Mouse (Mus musculus) CH12.LX (cell line): ENCODE data around the gene Fer. TPM values are rescaled to one million over a fixed set of nuclear protein-coding genes. Genes with fewer than 3 reads are reported as not detected.

ENCODE experiments used
- DNase-seq: peaks from one replicate; pipeline ENCODE4 v3.0.0-alpha.2; 2013; ENCODE audit errors: extremely low read depth
- H3K27ac ChIP-seq: 2 replicates; pipeline ENCODE4 v1.5.1; 2012; ENCODE audit warnings: low read depth, mild to moderate bottlenecking, control low read depth, moderate library complexity; ENCODE audit not compliant: insufficient read depth
- H3K27me3 ChIP-seq: replicated peaks from 2 replicates; pipeline ENCODE3; 2012; ENCODE audit warnings: inconsistent platforms
- H3K36me3 ChIP-seq, 2 experiments: replicated peaks in 1 of 2; 2 replicates each; pipeline versions ENCODE3 to v1.6.1; 2012; ENCODE audit warnings: inconsistent platforms in 1 of 2, low read length in 1 of 2, mild to moderate bottlenecking in 1 of 2, mixed read lengths in 1 of 2, moderate library complexity in 1 of 2; ENCODE audit not compliant: control insufficient read depth in 1 of 2, insufficient read depth in 1 of 2
- H3K4me1 ChIP-seq, 2 experiments: 2 replicates each; pipeline ENCODE4 v1.6.1; 2012; ENCODE audit warnings: inconsistent platforms in 1 of 2, moderate library complexity in 1 of 2; ENCODE audit not compliant: insufficient read depth in 2 of 2, control insufficient read depth in 1 of 2
- H3K4me2 ChIP-seq: 2 replicates; pipeline ENCODE4 v1.6.1; 2012; ENCODE audit warnings: low read depth, mild to moderate bottlenecking, control low read depth; ENCODE audit not compliant: poor library complexity, insufficient read depth, severe bottlenecking
- H3K4me3 ChIP-seq, 3 experiments: fragments of 150-350 bp in 1 of 3; sonication (generic) in 1 of 3; replicated peaks in 1 of 3; 2 replicates each; pipeline versions ENCODE3 to v1.5.1; 2011 to 2012; ENCODE audit warnings: low read depth in 2 of 3, low read length in 2 of 3, mild to moderate bottlenecking in 2 of 3, moderate library complexity in 2 of 3, control low read depth in 1 of 3, improper control_type of control experiment in 1 of 3, inconsistent platforms in 1 of 3, mixed read lengths in 1 of 3; ENCODE audit not compliant: poor library complexity in 1 of 3
- H3K79me2 ChIP-seq: replicated peaks from 2 replicates; pipeline ENCODE4 v1.6.1; 2012; ENCODE audit warnings: mild to moderate bottlenecking, moderate library complexity; ENCODE audit not compliant: control insufficient read depth, poor library complexity, insufficient read depth, severe bottlenecking; ENCODE audit errors: extremely low read depth
- H3K9ac ChIP-seq: 2 replicates; pipeline ENCODE4 v1.6.1; 2012; ENCODE audit warnings: low read depth, mild to moderate bottlenecking, control low read depth, moderate library complexity; ENCODE audit not compliant: insufficient read depth
- H3K9me3 ChIP-seq: replicated peaks from 2 replicates; pipeline ENCODE3; 2012; ENCODE audit warnings: low read length, inconsistent platforms, mixed read lengths
- CHD2 ChIP-seq: IDR thresholded peaks from 2 replicates; pipeline ENCODE4 v1.6.1; 2011; ENCODE audit warnings: low read length, improper control_type of control experiment
- CTCF ChIP-seq, 2 experiments: IDR thresholded peaks in 1 of 2; conservative IDR thresholded peaks in 1 of 2; 2 replicates each; pipeline ENCODE4 v1.5.1; 2011 to 2012; ENCODE audit warnings: low read depth in 2 of 2, low read length in 2 of 2, improper control_type of control experiment in 1 of 2, inconsistent platforms in 1 of 2, mild to moderate bottlenecking in 1 of 2, moderate library complexity in 1 of 2
- E2F4 ChIP-seq: IDR thresholded peaks from 2 replicates; pipeline ENCODE4 v1.6.1; 2011; ENCODE audit warnings: low read depth, low read length, improper control_type of control experiment; ENCODE audit not compliant: insufficient replicate concordance
- GABPA ChIP-seq: IDR thresholded peaks from 2 replicates; pipeline ENCODE4 v1.6.1; 2012; ENCODE audit warnings: low read depth, low read length, improper control_type of control experiment, inconsistent platforms; ENCODE audit not compliant: insufficient replicate concordance
- HCFC1 ChIP-seq: IDR thresholded peaks from 2 replicates; pipeline ENCODE4 v1.6.1; 2012; ENCODE audit warnings: low read depth, mild to moderate bottlenecking, inconsistent platforms, low read length, improper control_type of control experiment
- IRF4 ChIP-seq: IDR thresholded peaks from 2 replicates; pipeline ENCODE4 v1.6.1; 2014; ENCODE audit warnings: low read depth, mild to moderate bottlenecking, inconsistent platforms, low read length, improper control_type of control experiment
- JUN ChIP-seq: IDR thresholded peaks from 2 replicates; pipeline ENCODE4 v1.6.1; 2011; ENCODE audit warnings: low read depth, mild to moderate bottlenecking, low read length, improper control_type of control experiment, moderate library complexity; ENCODE audit not compliant: insufficient read depth
- KAT2A ChIP-seq: IDR thresholded peaks from 2 replicates; pipeline ENCODE4 v1.6.1; 2012; ENCODE audit warnings: low read length, improper control_type of control experiment, inconsistent platforms; ENCODE audit not compliant: insufficient replicate concordance
- MAFK ChIP-seq: IDR thresholded peaks from 2 replicates; pipeline ENCODE4 v1.6.1; 2011; ENCODE audit warnings: low read length, improper control_type of control experiment; ENCODE audit not compliant: insufficient replicate concordance
- MAX ChIP-seq: IDR thresholded peaks from 2 replicates; pipeline ENCODE4 v1.6.1; 2011; ENCODE audit warnings: low read length, improper control_type of control experiment
- MEF2A ChIP-seq: IDR thresholded peaks from 2 replicates; pipeline ENCODE4 v1.6.1; 2014; ENCODE audit warnings: low read depth, mild to moderate bottlenecking, inconsistent platforms, low read length, improper control_type of control experiment, borderline replicate concordance
- NRF1 ChIP-seq: IDR thresholded peaks from 2 replicates; pipeline ENCODE4 v1.6.1; 2014; ENCODE audit warnings: low read depth, mild to moderate bottlenecking, inconsistent platforms, low read length, improper control_type of control experiment, moderate library complexity
- PAX5 ChIP-seq: IDR thresholded peaks from 2 replicates; pipeline ENCODE4 v1.6.1; 2012; ENCODE audit warnings: low read length, inconsistent platforms, mixed read lengths
- POLR2A ChIP-seq: IDR thresholded peaks from 2 replicates; pipeline ENCODE4 v1.6.1; 2011; ENCODE audit warnings: low read depth, mild to moderate bottlenecking, improper control_type of control experiment, low read length
- RAD21 ChIP-seq: IDR thresholded peaks from 2 replicates; pipeline ENCODE4 v1.6.1; 2011; ENCODE audit warnings: low read depth, mild to moderate bottlenecking, low read length, improper control_type of control experiment, moderate library complexity
- SIN3A ChIP-seq: IDR thresholded peaks from 2 replicates; pipeline ENCODE4 v1.6.1; 2012; ENCODE audit warnings: low read length, improper control_type of control experiment, inconsistent platforms
- SMC3 ChIP-seq: IDR thresholded peaks from 2 replicates; pipeline ENCODE4 v1.6.1; 2011; ENCODE audit warnings: low read depth, low read length, improper control_type of control experiment
- ZNF384 ChIP-seq: IDR thresholded peaks from 2 replicates; pipeline ENCODE4 v1.6.1; 2012; ENCODE audit warnings: low read depth, low read length, improper control_type of control experiment, inconsistent platforms
- dilution Hi-C: fragments of 300-500 bp; cut with MboI; formaldehyde crosslinking; loops from 2 replicates; pipeline ENCODE4 v1.14.3; 2020; ENCODE audit warnings: low sequenced_read_pairs; ENCODE audit not compliant: extremely low pct_unique_long_range_greater_than_20kb, extremely low pct_ligation_motif_present
- in situ Hi-C: fragments of 300-500 bp; cut with MboI; formaldehyde crosslinking; loops from 3 replicates; pipeline ENCODE4 v1.14.3; 2019; ENCODE audit warnings: low sequenced_read_pairs, low pct_ligation_motif_present, low pct_unique_long_range_greater_than_20kb, mixed read lengths
- polyA plus RNA-seq: library from polyadenylated mRNA; unstranded; fragments of >175 nt; gene quantifications from 2 replicates; pipeline ENCODE4 v1.2.1, GENCODE M21; 2012; ENCODE audit warnings: low read depth; ENCODE audit not compliant: insufficient read length
- total RNA-seq, 2 experiments: library from RNA; depleted of rRNA; stranded (reverse); fragments of 300-350 nt in 1 of 2; fragments of >200 nt in 1 of 2; gene quantifications; 2 replicates each; pipeline ENCODE4 v1.2.3; 2012 to 2014

Fer gene
- total and polyA plus RNA-seq, 3 experiments = 4.3 to 4.9 (median 4.5) TPM

- Histone ChIP-seq H3K4me3 (no peak overlapping the region), H3K9ac (no peak overlapping the region), H3K27ac (no peak overlapping the region), H3K27me3 (no peaks in the 10 kb centered on the region), H3K36me3 (peaks cover 0 to 2% of the 10 kb centered on the region in 2 experiments), H3K4me2 (no peak overlapping the region), H3K79me2 (no peaks in the 10 kb centered on the region), H3K4me1 (no peaks in the 10 kb centered on the region), H3K9me3 (no peaks in the 10 kb centered on the region)
- DNase-seq = no peak
- in situ Hi-C loops (no loop called here), dilution Hi-C loops (no loop called here)
- TF ChIP-seq POLR2A = no peak
These were observed 140.6 kb downstream of the Fer start for GRCm38 (mm10) chr17:64003444-64003843.

GRCm38 (mm10) chr17:64005575-64006249, 142.8 kb downstream of the Fer start:
- H3K36me3 ChIP-seq = no peaks in the 10 kb centered on the region
- no peak overlapping the region for H3K4me2 ChIP-seq
- H3K4me1 ChIP-seq = no peaks in the 10 kb centered on the region
- TF ChIP-seq KAT2A (no peak), IRF4 (no peak), CTCF (conservative IDR thresholded peaks at IDR 0.05 in 1 of 2, IDR thresholded peaks at IDR 0.05 in 1 of 2; ENCODE audit: low read depth in 2 of 2, low read length in 2 of 2) (no peak), RAD21 (no peak), ZNF384 (no peak), E2F4 (no peak), PAX5 (no peak), SIN3A (no peak), CHD2 (no peak), SMC3 (no peak), GABPA (no peak), MAFK (no peak), HCFC1 (no peak), NRF1 (no peak), JUN (no peak), MEF2A (no peak), MAX (no peak)
- no peak for DNase-seq
- H3K27ac ChIP-seq = no peak overlapping the region
- no peaks in the 10 kb centered on the region for H3K27me3 ChIP-seq
- in situ Hi-C loops = no loop called here
- no peak overlapping the region for H3K4me3 ChIP-seq
- H3K9me3 ChIP-seq = no peaks in the 10 kb centered on the region
- no peak overlapping the region for H3K9ac ChIP-seq
- dilution Hi-C loops = no loop called here
- no peaks in the 10 kb centered on the region for H3K79me2 ChIP-seq
